Mouse (Mus musculus) erythroblast, adult 5-6 weeks (primary cell): ENCODE results near the gene Opn3. TPM values are rescaled to one million over a fixed set of nuclear protein-coding genes. Genes with fewer than 3 reads are reported as not detected.

Experiments
- total RNA-seq, 2 experiments: library from RNA; stranded (forward) in 1 of 2; stranded (reverse) in 1 of 2; fragments of 150-400 nt in 1 of 2; fragments of 200-764, 138-1000 nt in 1 of 2; gene quantifications; 2 replicates each; pipeline versions ENCODE4 v1.2.3 to v1.2.4; 2015 to 2017; ENCODE audit warnings: low replicate concordance in 2 of 2

Opn3 gene
- total RNA-seq, 2 experiments from 2014 or later = not detected

Other genes starting within 250 kb of the Opn3 start
- gene Rgs7, start 200.3 kb downstream of the Opn3 start, total RNA-seq (2015; ENCODE audit: low replicate concordance) = not detected in 2 replicates
- gene Rgs7, start 200.3 kb downstream of the Opn3 start, total RNA-seq (2017; ENCODE audit: low replicate concordance) = not detected in 2 replicates
- 0.63 and 1.7 TPM in 2 replicates for gene Kmo, start 72.4 kb downstream of the Opn3 start, total RNA-seq (2015; ENCODE audit: low replicate concordance)
- gene Kmo, start 72.4 kb downstream of the Opn3 start, total RNA-seq (2017; ENCODE audit: low replicate concordance) = 0.09 and 0.14 TPM in 2 replicates
- gene Fh1, start 67.1 kb downstream of the Opn3 start, total RNA-seq (2015; ENCODE audit: low replicate concordance) = 7.3 and 34.1 TPM in 2 replicates
- gene Fh1, start 67.1 kb downstream of the Opn3 start, total RNA-seq (2017; ENCODE audit: low replicate concordance) = 14.1 and 42.7 TPM in 2 replicates
- 4.6 and 5.9 TPM in 2 replicates for gene Chml, start 125 bp upstream of the Opn3 start, total RNA-seq (2015; ENCODE audit: low replicate concordance)
- 2.0 and 3.7 TPM in 2 replicates for gene Chml, start 125 bp upstream of the Opn3 start, total RNA-seq (2017; ENCODE audit: low replicate concordance)
- not detected in 2 replicates for gene Wdr64, start 5.8 kb upstream of the Opn3 start, total RNA-seq (2015; ENCODE audit: low replicate concordance)
- not detected in 2 replicates for gene Wdr64, start 5.8 kb upstream of the Opn3 start, total RNA-seq (2017; ENCODE audit: low replicate concordance)
- 6.7 and 25.0 TPM in 2 replicates for gene Exo1, start 187.8 kb upstream of the Opn3 start, total RNA-seq (2015; ENCODE audit: low replicate concordance)
- gene Exo1, start 187.8 kb upstream of the Opn3 start, total RNA-seq (2017; ENCODE audit: low replicate concordance) = 9.8 and 19.7 TPM in 2 replicates
- not detected in 2 replicates for gene Gm38100, start 227.6 kb upstream of the Opn3 start, total RNA-seq (2015; ENCODE audit: low replicate concordance)
- gene Gm38100, start 227.6 kb upstream of the Opn3 start, total RNA-seq (2017; ENCODE audit: low replicate concordance) = not detected in 2 replicates